Mouse (Mus musculus) hindbrain, embryonic 13.5 days (tissue): Measurements from ENCODE around the gene Cd200r3. TPM values are rescaled to one million over a fixed set of nuclear protein-coding genes. Genes with fewer than 3 reads are reported as not detected.

ENCODE experiments used
- ATAC-seq: fragments of 200-750 bp; cut with Nextera tagmentation; 2 replicates; pipeline ENCODE4 v1.8.0; 2017; ENCODE audit warnings: moderate TSS enrichment; ENCODE audit not compliant: low FRiP score
- H3K27ac ChIP-seq: fragments of 300-500 bp; sonication (generic); 2 replicates; pipeline ENCODE4 v1.5.1; 2015; ENCODE audit warnings: inconsistent platforms, mild to moderate bottlenecking, moderate library complexity
- H3K27me3 ChIP-seq: fragments of 300-500 bp; sonication (generic); 2 replicates; pipeline ENCODE4 v1.6.1; 2015; ENCODE audit warnings: mild to moderate bottlenecking, inconsistent platforms
- H3K36me3 ChIP-seq: fragments of 300-500 bp; sonication (generic); 2 replicates; pipeline ENCODE4 v1.6.1; 2015; ENCODE audit warnings: mild to moderate bottlenecking, inconsistent platforms
- H3K4me1 ChIP-seq: fragments of 300-500 bp; sonication (generic); replicated peaks from 2 replicates; pipeline ENCODE4 v1.6.1; 2015; ENCODE audit warnings: inconsistent platforms
- H3K4me2 ChIP-seq: fragments of 300-500 bp; sonication (generic); 2 replicates; pipeline ENCODE4 v1.6.1; 2015; ENCODE audit warnings: inconsistent platforms, mild to moderate bottlenecking, moderate library complexity
- H3K4me3 ChIP-seq: fragments of 300-500 bp; sonication (generic); 2 replicates; pipeline ENCODE4 v1.5.1; 2015; ENCODE audit warnings: mild to moderate bottlenecking, inconsistent platforms
- H3K9ac ChIP-seq: fragments of 300-500 bp; sonication (generic); 2 replicates; pipeline ENCODE4 v1.6.1; 2015; ENCODE audit warnings: mild to moderate bottlenecking, inconsistent platforms
- H3K9me3 ChIP-seq: fragments of 300-500 bp; sonication (generic); 2 replicates; pipeline ENCODE4 v1.6.1; 2016; ENCODE audit warnings: inconsistent platforms
- WGBS: fragments of 180-500 bp; shearing (Covaris S2); methylation state at CpG from one replicate; pipeline ENCODE4 v1.1.7; 2015; 5-methylcytosine and 5-hydroxymethylcytosine counted together
- polyA plus RNA-seq: library from polyadenylated mRNA; unstranded; fragments of >200 nt; fragmentation: Nextera tagmentation; extraction: Ambion mirVana; gene quantifications from 2 replicates; pipeline ENCODE4 v1.2.1, GENCODE M21; 2015

The Cd200r3 gene
- polyA plus RNA-seq, 1 experiment from 2014 or later, result not detected

GRCm38 (mm10) chr16:44994206-44994953 is 50.9 kb downstream of the Cd200r3 start:
- Histone ChIP-seq H3K9ac (no peak overlapping the region), H3K36me3 (no peaks in the 10 kb centered on the region), H3K4me3 (no peak overlapping the region), H3K27ac (no peak overlapping the region), H3K9me3 (no peaks in the 10 kb centered on the region), H3K4me2 (no peak overlapping the region), H3K4me1 (no peaks in the 10 kb centered on the region), H3K27me3 (no peaks in the 10 kb centered on the region)
- 84% methylated on average over 6 of the region's 6 CpGs for WGBS
- no peak for ATAC-seq

DNA sequence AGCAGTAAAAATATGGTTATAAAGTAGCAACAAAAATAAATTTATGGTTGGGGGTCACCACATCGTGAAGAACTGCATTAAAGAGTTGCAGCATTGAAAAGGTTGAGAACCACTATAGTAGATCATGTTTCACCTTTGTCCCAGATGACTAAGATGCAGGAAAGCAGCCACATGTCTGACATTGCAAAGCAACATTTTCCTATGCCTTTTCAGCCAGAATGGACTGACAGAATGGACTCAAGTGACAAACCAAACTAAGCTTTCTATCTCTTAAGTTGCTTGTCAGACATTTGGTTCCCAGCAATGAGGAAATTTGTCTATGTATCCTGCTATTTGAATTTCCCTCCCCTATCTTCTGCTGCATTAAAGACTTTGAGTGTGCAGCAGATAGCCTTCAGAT is 51.6 kb downstream of the Cd200r3 start:
- H3K4me3 ChIP-seq, result no peak overlapping the region
- no peak overlapping the region for H3K27ac ChIP-seq
- H3K36me3 ChIP-seq, result no peaks in the 10 kb centered on the region
- H3K9me3 ChIP-seq, result no peaks in the 10 kb centered on the region
- no peaks in the 10 kb centered on the region for H3K4me1 ChIP-seq
- H3K4me2 ChIP-seq, result no peak overlapping the region
- no peak overlapping the region for H3K9ac ChIP-seq
- no peaks in the 10 kb centered on the region for H3K27me3 ChIP-seq
- WGBS, result 77% methylated on average over 1 of the region's 1 CpGs
- no peak for ATAC-seq

DNA sequence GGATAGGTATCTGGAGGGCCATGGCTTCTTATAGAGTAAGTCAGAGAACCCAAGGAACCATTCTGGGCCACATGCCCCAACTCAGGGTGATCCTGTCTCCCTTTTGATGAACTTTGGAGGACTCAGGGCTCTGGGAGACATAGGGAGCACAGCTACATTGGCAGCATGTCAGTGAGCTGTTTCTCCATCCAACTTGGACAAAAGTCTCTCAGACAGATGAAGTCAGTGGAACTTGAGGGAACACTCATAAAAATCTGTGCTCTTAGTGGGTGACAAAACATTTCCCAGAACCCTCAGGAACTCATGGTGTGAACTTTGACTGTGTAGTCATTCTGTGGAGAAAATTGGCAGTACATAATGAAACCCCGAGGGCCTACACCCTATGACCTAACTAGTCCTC is 53.2 kb downstream of the Cd200r3 start:
- H3K27me3 ChIP-seq, result no peaks in the 10 kb centered on the region
- WGBS, result 90% methylated on average over 1 of the region's 1 CpGs
- no peak overlapping the region for H3K4me3 ChIP-seq
- no peaks in the 10 kb centered on the region for H3K36me3 ChIP-seq
- no peak overlapping the region for H3K27ac ChIP-seq
- H3K4me2 ChIP-seq, result no peak overlapping the region
- H3K9me3 ChIP-seq, result no peaks in the 10 kb centered on the region
- H3K9ac ChIP-seq, result no peak overlapping the region
- H3K4me1 ChIP-seq, result no peaks in the 10 kb centered on the region
- no peak for ATAC-seq

DNA sequence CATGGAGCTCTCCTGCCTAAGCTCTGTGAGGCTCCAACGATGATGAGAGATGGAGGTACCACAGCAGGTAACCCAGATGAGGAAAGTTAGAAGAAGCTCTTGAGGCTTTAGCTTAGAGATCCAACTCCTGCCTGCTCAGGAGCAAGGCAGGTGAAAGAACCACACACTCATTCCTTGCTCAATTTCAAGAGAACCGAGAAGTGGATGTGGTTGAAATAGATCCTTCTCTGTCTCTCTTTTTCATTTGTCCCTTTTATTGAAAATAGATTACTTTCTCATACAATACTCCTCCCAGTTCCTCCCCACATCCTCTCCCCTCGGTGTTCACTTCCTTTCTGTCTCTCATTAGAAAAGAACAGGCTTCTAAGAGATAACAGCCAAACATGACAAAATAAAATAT is 56.1 kb downstream of the Cd200r3 start:
- WGBS, result 74% methylated on average over 3 of the region's 3 CpGs
- Histone ChIP-seq H3K27ac (no peak overlapping the region), H3K9me3 (no peaks in the 10 kb centered on the region), H3K36me3 (no peaks in the 10 kb centered on the region), H3K4me2 (no peak overlapping the region), H3K4me3 (no peak overlapping the region), H3K27me3 (no peaks in the 10 kb centered on the region), H3K9ac (no peak overlapping the region), H3K4me1 (no peaks in the 10 kb centered on the region)
- ATAC-seq, result no peak

- no peak for ATAC-seq
Observed at GRCm38 (mm10) chr16:45004443-45004842, 61.0 kb downstream of the Cd200r3 start.

DNA sequence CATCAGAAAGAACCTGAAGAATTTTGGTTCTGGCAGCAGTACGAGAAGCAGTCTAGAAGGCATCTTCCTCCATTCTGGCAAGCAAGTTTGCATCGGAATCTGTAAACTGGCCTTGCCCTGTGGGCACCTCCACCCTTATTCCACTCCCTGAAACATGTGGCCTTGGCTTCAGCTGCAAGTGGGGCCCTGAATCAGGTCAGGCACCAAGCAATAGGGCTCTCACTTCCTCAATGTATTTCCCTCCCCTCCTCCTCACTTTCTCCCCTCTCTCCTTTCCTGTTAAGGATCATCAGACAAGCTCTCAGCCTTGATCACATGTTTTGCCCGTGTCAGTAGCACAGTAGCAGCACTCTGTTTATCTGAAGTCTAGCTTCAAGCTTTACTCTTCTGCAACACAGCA is 61.8 kb downstream of the Cd200r3 start:
- ATAC-seq, result no peak
- Histone ChIP-seq H3K27ac (no peak overlapping the region), H3K4me2 (no peak overlapping the region), H3K4me1 (no peaks in the 10 kb centered on the region), H3K36me3 (no peaks in the 10 kb centered on the region), H3K9ac (no peak overlapping the region), H3K9me3 (no peaks in the 10 kb centered on the region), H3K27me3 (no peaks in the 10 kb centered on the region), H3K4me3 (no peak overlapping the region)
- 81% methylated on average over 3 of the region's 3 CpGs for WGBS

More at GRCm38 (mm10) chr16:45004443-45004842, 61.0 kb downstream of the Cd200r3 start:
- Histone ChIP-seq H3K27ac (no peak overlapping the region), H3K36me3 (no peaks in the 10 kb centered on the region), H3K4me2 (no peak overlapping the region), H3K9me3 (no peaks in the 10 kb centered on the region), H3K27me3 (no peaks in the 10 kb centered on the region), H3K4me1 (no peaks in the 10 kb centered on the region), H3K9ac (no peak overlapping the region), H3K4me3 (no peak overlapping the region)
- WGBS, result 87% methylated on average over 3 of the region's 3 CpGs

GRCm38 (mm10) chr16:45006971-45007370 is 63.5 kb downstream of the Cd200r3 start:
- Histone ChIP-seq H3K4me1 (no peaks in the 10 kb centered on the region), H3K4me2 (no peak overlapping the region), H3K27ac (no peak overlapping the region), H3K27me3 (no peaks in the 10 kb centered on the region), H3K9ac (no peak overlapping the region), H3K36me3 (no peaks in the 10 kb centered on the region), H3K9me3 (no peaks in the 10 kb centered on the region), H3K4me3 (no peak overlapping the region)
- ATAC-seq, result no peak
- WGBS, result 88% methylated on average over 2 of the region's 2 CpGs

DNA sequence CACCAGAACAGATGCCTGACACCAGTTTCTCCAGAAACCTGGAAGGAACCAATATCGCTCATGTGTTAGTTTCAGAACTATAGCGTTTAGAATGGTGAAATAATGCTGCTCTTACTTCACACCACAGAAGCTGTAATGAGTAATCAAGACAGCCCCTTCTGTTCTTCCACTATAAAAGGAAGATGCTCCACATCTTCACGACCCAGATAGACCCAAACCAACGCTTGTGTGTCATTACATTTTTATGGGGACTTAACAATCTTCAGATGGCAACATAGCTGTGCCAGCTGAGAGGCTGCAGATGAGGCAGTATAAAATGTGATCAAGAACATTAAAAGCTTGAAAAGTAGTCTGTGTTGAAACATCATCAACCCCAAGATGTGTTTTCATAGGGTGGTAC is 64.3 kb downstream of the Cd200r3 start:
- Histone ChIP-seq H3K4me2 (no peak overlapping the region), H3K27me3 (no peaks in the 10 kb centered on the region), H3K27ac (no peak overlapping the region), H3K4me1 (no peaks in the 10 kb centered on the region), H3K9ac (no peak overlapping the region), H3K9me3 (no peaks in the 10 kb centered on the region), H3K36me3 (no peaks in the 10 kb centered on the region), H3K4me3 (no peak overlapping the region)
- WGBS, result 93% methylated on average over 4 of the region's 4 CpGs
- ATAC-seq, result no peak

- Histone ChIP-seq H3K4me1 (no peaks in the 10 kb centered on the region), H3K27ac (no peak overlapping the region), H3K9me3 (no peaks in the 10 kb centered on the region), H3K9ac (no peak overlapping the region), H3K36me3 (no peaks in the 10 kb centered on the region), H3K4me3 (no peak overlapping the region), H3K27me3 (no peaks in the 10 kb centered on the region), H3K4me2 (no peak overlapping the region)
- no peak for ATAC-seq
- WGBS, result 63% methylated on average over 5 of the region's 5 CpGs
Observed at GRCm38 (mm10) chr16:45009634-45010033, 66.2 kb downstream of the Cd200r3 start.

GRCm38 (mm10) chr16:45015591-45015990 is 72.1 kb downstream of the Cd200r3 start:
- Histone ChIP-seq H3K9ac (no peak overlapping the region), H3K4me3 (no peak overlapping the region), H3K4me2 (no peak overlapping the region), H3K36me3 (no peaks in the 10 kb centered on the region), H3K27ac (no peak overlapping the region), H3K27me3 (no peaks in the 10 kb centered on the region), H3K4me1 (no peaks in the 10 kb centered on the region), H3K9me3 (no peaks in the 10 kb centered on the region)
- ATAC-seq, result no peak
- WGBS, result 90% methylated on average over 1 of the region's 1 CpGs

- Histone ChIP-seq H3K9ac (no peak overlapping the region), H3K36me3 (no peaks in the 10 kb centered on the region), H3K4me3 (no peak overlapping the region), H3K4me1 (no peaks in the 10 kb centered on the region), H3K27ac (no peak overlapping the region), H3K9me3 (no peaks in the 10 kb centered on the region), H3K27me3 (no peaks in the 10 kb centered on the region), H3K4me2 (no peak overlapping the region)
- WGBS, result 83% methylated on average over 3 of the region's 3 CpGs
- ATAC-seq, result no peak
Observed at GRCm38 (mm10) chr16:45016488-45016887, 73.0 kb downstream of the Cd200r3 start.

DNA sequence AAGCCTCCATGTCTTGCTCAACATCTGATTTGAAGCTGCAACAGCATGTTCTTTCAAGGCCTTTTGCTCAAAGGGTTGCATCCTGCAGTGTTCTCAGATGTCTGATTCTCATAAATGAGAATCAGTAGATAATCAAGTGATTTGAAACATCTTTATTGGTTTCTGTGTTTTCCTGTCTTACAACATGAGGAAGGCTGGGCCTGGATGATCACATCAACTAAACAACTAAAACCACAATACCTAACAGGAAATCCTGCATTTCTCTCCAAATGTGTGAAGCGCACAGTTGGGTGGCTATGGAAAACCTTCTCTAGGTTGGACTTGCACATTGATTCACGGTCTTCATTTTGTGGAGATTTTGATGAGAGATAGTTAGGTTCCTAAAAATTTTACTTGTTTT is 75.4 kb downstream of the Cd200r3 start:
- Histone ChIP-seq H3K4me2 (no peak overlapping the region), H3K4me3 (no peak overlapping the region), H3K27ac (no peak overlapping the region), H3K9me3 (no peaks in the 10 kb centered on the region), H3K4me1 (no peaks in the 10 kb centered on the region), H3K27me3 (no peaks in the 10 kb centered on the region), H3K36me3 (no peaks in the 10 kb centered on the region), H3K9ac (no peak overlapping the region)
- WGBS, result 95% methylated on average over 2 of the region's 2 CpGs
- ATAC-seq, result no peak

GRCm38 (mm10) chr16:45020055-45020454 is 76.6 kb downstream of the Cd200r3 start:
- Histone ChIP-seq H3K4me1 (no peaks in the 10 kb centered on the region), H3K4me3 (no peak overlapping the region), H3K27me3 (no peaks in the 10 kb centered on the region), H3K4me2 (no peak overlapping the region), H3K36me3 (no peaks in the 10 kb centered on the region), H3K27ac (no peak overlapping the region), H3K9ac (no peak overlapping the region), H3K9me3 (no peaks in the 10 kb centered on the region)
- WGBS, result 86% methylated on average over 1 of the region's 1 CpGs
- no peak for ATAC-seq
